Mouse (Mus musculus) embryonic facial prominence, embryonic 15.5 days (tissue): ENCODE data around the gene Zbtb21. TPM values are rescaled to one million over a fixed set of nuclear protein-coding genes. Genes with fewer than 3 reads are reported as not detected.

Experiments
- ATAC-seq: fragments of 200-750 bp; cut with Nextera tagmentation; 2 replicates; pipeline ENCODE4 v1.8.0; 2017; ENCODE audit warnings: low read depth, moderate TSS enrichment; ENCODE audit not compliant: insufficient number of reproducible peaks, low FRiP score, low TSS enrichment
- H3K27ac ChIP-seq: fragments of 300-500 bp; sonication (generic); replicated peaks from 2 replicates; pipeline ENCODE4 v1.5.1; 2015; ENCODE audit warnings: mild to moderate bottlenecking, inconsistent platforms
- H3K27me3 ChIP-seq: fragments of 300-500 bp; sonication (generic); 2 replicates; pipeline ENCODE4 v1.6.1; 2015; ENCODE audit warnings: inconsistent platforms
- H3K36me3 ChIP-seq: fragments of 300-500 bp; sonication (generic); 2 replicates; pipeline ENCODE4 v1.6.1; 2015; ENCODE audit warnings: mild to moderate bottlenecking, inconsistent platforms
- H3K4me1 ChIP-seq: fragments of 300-500 bp; sonication (generic); 2 replicates; pipeline ENCODE4 v1.6.1; 2015; ENCODE audit warnings: inconsistent platforms
- H3K4me2 ChIP-seq: fragments of 300-500 bp; sonication (generic); replicated peaks from 2 replicates; pipeline ENCODE4 v1.6.1; 2015; ENCODE audit warnings: mild to moderate bottlenecking, inconsistent platforms
- H3K4me3 ChIP-seq: fragments of 300-500 bp; sonication (generic); replicated peaks from 2 replicates; pipeline ENCODE4 v1.5.1; 2015; ENCODE audit warnings: mild to moderate bottlenecking, inconsistent platforms
- H3K9ac ChIP-seq: fragments of 300-500 bp; sonication (generic); 2 replicates; pipeline ENCODE4 v1.6.1; 2015; ENCODE audit warnings: inconsistent platforms
- H3K9me3 ChIP-seq: fragments of 300-500 bp; sonication (generic); replicated peaks from 2 replicates; pipeline ENCODE4 v1.6.1; 2016; ENCODE audit warnings: inconsistent platforms
- WGBS: fragments of 180-500 bp; shearing (Covaris S2); methylation state at CpG from one replicate; pipeline ENCODE4 v1.1.7; 2015; 5-methylcytosine and 5-hydroxymethylcytosine counted together
- polyA plus RNA-seq: library from polyadenylated mRNA; unstranded; fragments of >200 nt; fragmentation: Nextera tagmentation; extraction: Ambion mirVana; gene quantifications from 2 replicates; pipeline ENCODE4 v1.2.1, GENCODE M21; 2015

The Zbtb21 gene
- polyA plus RNA-seq, 1 experiment from 2014 or later = 14.3 TPM

GRCm38 (mm10) chr16:97963956-97964540 is 1.6 kb upstream of the Zbtb21 start:
- H3K27ac ChIP-seq = no peak overlapping the region
- no peaks in the 10 kb centered on the region for H3K9me3 ChIP-seq
- no peak for ATAC-seq
- H3K4me2 ChIP-seq = no peak overlapping the region
- 82% methylated on average over 3 of the region's 3 CpGs for WGBS
- peaks cover 17% of the 10 kb centered on the region for H3K4me1 ChIP-seq
- H3K4me3 ChIP-seq = no peak overlapping the region
- H3K27me3 ChIP-seq = no peaks in the 10 kb centered on the region
- H3K9ac ChIP-seq = no peak overlapping the region
- H3K36me3 ChIP-seq = no peaks in the 10 kb centered on the region

- Histone ChIP-seq H3K9me3 (no peaks in the 10 kb centered on the region), H3K9ac (peak overlapping the region; percentile 90), H3K4me1 (peaks cover 20% of the 10 kb centered on the region), H3K27me3 (no peaks in the 10 kb centered on the region), H3K36me3 (0 out of 2 replicates have a peak, but pooled peaks cover 2% of the 10 kb centered on the region), H3K27ac (peak overlapping the region; percentile 99), H3K4me2 (peak overlapping the region; percentile 80), H3K4me3 (peak overlapping the region; percentile 89)
- WGBS = 7% methylated on average over 36 of the region's 36 CpGs
- peak; percentile 31 for ATAC-seq
These were observed 856 bp downstream of the Zbtb21 start for GRCm38 (mm10) chr16:97961381-97962150.

- no peak overlapping the region for H3K27ac ChIP-seq
- peaks cover 20% of the 10 kb centered on the region for H3K4me1 ChIP-seq
- no peaks in the 10 kb centered on the region for H3K27me3 ChIP-seq
- no peak overlapping the region; the same call in 1 of the 2 replicates for H3K9ac ChIP-seq
- no peak for ATAC-seq
- no peak overlapping the region for H3K4me3 ChIP-seq
- no peak overlapping the region for H3K4me2 ChIP-seq
- 96% methylated on average over 3 of the region's 3 CpGs for WGBS
- no peaks in the 10 kb centered on the region for H3K9me3 ChIP-seq
- H3K36me3 ChIP-seq = peaks cover 13% of the 10 kb centered on the region
These were observed 2.1 kb downstream of the Zbtb21 start for GRCm38 (mm10) chr16:97960348-97960747.

- Histone ChIP-seq H3K27ac (no peak overlapping the region), H3K4me2 (no peak overlapping the region), H3K9me3 (no peaks in the 10 kb centered on the region), H3K36me3 (peaks cover 19% of the 10 kb centered on the region), H3K27me3 (no peaks in the 10 kb centered on the region), H3K4me1 (peaks cover 20% of the 10 kb centered on the region), H3K4me3 (no peak overlapping the region), H3K9ac (no peak overlapping the region)
- ATAC-seq = no peak
These were observed 3.9 kb downstream of the Zbtb21 start for GRCm38 (mm10) chr16:97958401-97958973.

- Histone ChIP-seq H3K4me1 (peaks cover 15% of the 10 kb centered on the region; the same call in 1 of the 2 replicates), H3K4me3 (no peak overlapping the region), H3K27ac (no peak overlapping the region), H3K9ac (no peak overlapping the region), H3K36me3 (peaks cover 26% of the 10 kb centered on the region), H3K9me3 (no peaks in the 10 kb centered on the region), H3K4me2 (no peak overlapping the region), H3K27me3 (no peaks in the 10 kb centered on the region)
- ATAC-seq = no peak
These were observed 4.8 kb downstream of the Zbtb21 start for GRCm38 (mm10) chr16:97957626-97958025.

- Histone ChIP-seq H3K9me3 (no peaks in the 10 kb centered on the region), H3K36me3 (peaks cover 42% of the 10 kb centered on the region), H3K27ac (no peak overlapping the region), H3K4me1 (peaks cover 9% of the 10 kb centered on the region; the same call in 1 of the 2 replicates), H3K4me3 (no peak overlapping the region), H3K9ac (no peak overlapping the region), H3K4me2 (no peak overlapping the region), H3K27me3 (no peaks in the 10 kb centered on the region)
- ATAC-seq = no peak
- 81% methylated on average over 2 of the region's 2 CpGs for WGBS
These were observed 6.4 kb downstream of the Zbtb21 start for GRCm38 (mm10) chr16:97956011-97956410.

- no peak overlapping the region for H3K4me2 ChIP-seq
- H3K36me3 ChIP-seq = peaks cover 62% of the 10 kb centered on the region
- no peak overlapping the region for H3K4me3 ChIP-seq
- WGBS = 86% methylated on average over 2 of the region's 2 CpGs
- no peak overlapping the region for H3K9ac ChIP-seq
- H3K27me3 ChIP-seq = no peaks in the 10 kb centered on the region
- no peak for ATAC-seq
- H3K9me3 ChIP-seq = no peaks in the 10 kb centered on the region
- H3K4me1 ChIP-seq = 0 out of 2 replicates have a peak, but pooled peaks cover 4% of the 10 kb centered on the region
- H3K27ac ChIP-seq = no peak overlapping the region
These were observed 9.1 kb downstream of the Zbtb21 start for GRCm38 (mm10) chr16:97953300-97953699.

GRCm38 (mm10) chr16:97952801-97953200 is 9.6 kb downstream of the Zbtb21 start:
- 81% methylated on average over 9 of the region's 9 CpGs for WGBS
- H3K9me3 ChIP-seq = no peaks in the 10 kb centered on the region
- peaks cover 62% of the 10 kb centered on the region for H3K36me3 ChIP-seq
- H3K4me1 ChIP-seq = 0 out of 2 replicates have a peak, but pooled peaks cover 3% of the 10 kb centered on the region
- H3K9ac ChIP-seq = no peak overlapping the region
- no peak overlapping the region for H3K4me3 ChIP-seq
- no peak overlapping the region for H3K4me2 ChIP-seq
- H3K27ac ChIP-seq = no peak overlapping the region
- no peak for ATAC-seq
- no peaks in the 10 kb centered on the region for H3K27me3 ChIP-seq

- ATAC-seq = no peak
- no peak overlapping the region for H3K27ac ChIP-seq
- no peaks in the 10 kb centered on the region for H3K9me3 ChIP-seq
- peaks cover 62% of the 10 kb centered on the region for H3K36me3 ChIP-seq
- H3K9ac ChIP-seq = no peak overlapping the region
- no peaks in the 10 kb centered on the region for H3K4me1 ChIP-seq
- H3K4me2 ChIP-seq = no peak overlapping the region
- H3K4me3 ChIP-seq = no peak overlapping the region
- WGBS = 80% methylated on average over 4 of the region's 4 CpGs
- H3K27me3 ChIP-seq = no peaks in the 10 kb centered on the region
These were observed 10.1 kb downstream of the Zbtb21 start for GRCm38 (mm10) chr16:97952371-97952770.

GRCm38 (mm10) chr16:97950061-97950460 is 12.4 kb downstream of the Zbtb21 start:
- Histone ChIP-seq H3K36me3 (peaks cover 53% of the 10 kb centered on the region), H3K27me3 (no peaks in the 10 kb centered on the region), H3K9ac (no peak overlapping the region), H3K4me2 (no peak overlapping the region), H3K4me1 (no peaks in the 10 kb centered on the region), H3K4me3 (no peak overlapping the region), H3K9me3 (no peaks in the 10 kb centered on the region), H3K27ac (no peak overlapping the region)
- no peak for ATAC-seq
- WGBS = 96% methylated on average over 8 of the region's 8 CpGs

- Histone ChIP-seq H3K4me2 (no peak overlapping the region), H3K4me3 (no peak overlapping the region), H3K4me1 (no peaks in the 10 kb centered on the region), H3K9me3 (no peaks in the 10 kb centered on the region), H3K36me3 (peaks cover 58% of the 10 kb centered on the region), H3K27me3 (no peaks in the 10 kb centered on the region), H3K27ac (no peak overlapping the region), H3K9ac (no peak overlapping the region)
- WGBS = 78% methylated on average over 4 of the region's 4 CpGs
- ATAC-seq = no peak
These were observed 13.6 kb downstream of the Zbtb21 start for GRCm38 (mm10) chr16:97948836-97949235.
